Mouse (Mus musculus) MEL (cell line): Measurements from ENCODE around the gene Strap. TPM values are rescaled to one million over a fixed set of nuclear protein-coding genes. Genes with fewer than 3 reads are reported as not detected.

Experiments used
- DNase-seq: peaks from one replicate; pipeline ENCODE4 v3.0.0; 2011; ENCODE audit warnings: low read depth, low spot score
- H3K27ac ChIP-seq: 2 replicates; pipeline ENCODE4 v1.5.1; 2012; ENCODE audit warnings: low read depth, mild to moderate bottlenecking, control low read depth, low read length, moderate library complexity; ENCODE audit not compliant: control insufficient read depth
- H3K27me3 ChIP-seq, 2 experiments: fragments of 150-350 bp in 1 of 2; sonication (generic) in 1 of 2; 2 replicates each; pipeline ENCODE4 v1.6.1; 2012; ENCODE audit warnings: low read length in 2 of 2, mild to moderate bottlenecking in 2 of 2, improper control_type of control experiment in 1 of 2, moderate library complexity in 1 of 2; ENCODE audit not compliant: insufficient read depth in 2 of 2, control insufficient read depth in 1 of 2
- H3K36me3 ChIP-seq, 2 experiments: 2 replicates each; pipeline ENCODE4 v1.6.1; 2012 to 2014; ENCODE audit warnings: low read length in 2 of 2, improper control_type of control experiment in 1 of 2, inconsistent platforms in 1 of 2, mild to moderate bottlenecking in 1 of 2; ENCODE audit not compliant: insufficient read depth in 2 of 2, control insufficient read depth in 1 of 2
- H3K4me1 ChIP-seq, 2 experiments: fragments of 150-350 bp in 1 of 2; sonication (generic) in 1 of 2; 2 replicates each; pipeline ENCODE4 v1.6.1; 2012; ENCODE audit warnings: low read length in 2 of 2, improper control_type of control experiment in 1 of 2, mild to moderate bottlenecking in 1 of 2; ENCODE audit not compliant: insufficient read depth in 2 of 2, control insufficient read depth in 1 of 2
- H3K4me3 ChIP-seq, 2 experiments: fragments of 150-350 bp in 1 of 2; sonication (generic) in 1 of 2; 2 replicates each; pipeline ENCODE4 v1.5.1; 2012; ENCODE audit warnings: low read depth in 2 of 2, low read length in 2 of 2, mild to moderate bottlenecking in 2 of 2, moderate library complexity in 2 of 2, control low read depth in 1 of 2, improper control_type of control experiment in 1 of 2; ENCODE audit not compliant: control insufficient read depth in 1 of 2, insufficient read depth in 1 of 2
- H3K79me2 ChIP-seq: 2 replicates; pipeline ENCODE4 v1.6.1; 2012; ENCODE audit warnings: mild to moderate bottlenecking, low read length, moderate library complexity; ENCODE audit not compliant: control insufficient read depth, poor library complexity, insufficient read depth
- H3K9ac ChIP-seq: 2 replicates; pipeline ENCODE4 v1.6.1; 2012; ENCODE audit warnings: low read depth, mild to moderate bottlenecking, control low read depth, low read length, moderate library complexity; ENCODE audit not compliant: control insufficient read depth, poor library complexity, severe bottlenecking
- H3K9me3 ChIP-seq: fragments of 150-350 bp; sonication (generic); replicated peaks from 2 replicates; pipeline ENCODE4 v1.6.1; 2012; ENCODE audit warnings: mild to moderate bottlenecking, low read length, improper control_type of control experiment, moderate library complexity; ENCODE audit not compliant: insufficient read depth
- CTCF ChIP-seq, 3 experiments: IDR thresholded peaks in 2 of 3; conservative IDR thresholded peaks in 1 of 3; 2 replicates each; pipeline ENCODE4 v1.5.1; 2011 to 2012; ENCODE audit warnings: low read length in 3 of 3, low read depth in 2 of 3, mild to moderate bottlenecking in 2 of 3, improper control_type of control experiment in 1 of 3, inconsistent platforms in 1 of 3, mixed read lengths in 1 of 3, moderate library complexity in 1 of 3; ENCODE audit not compliant: control insufficient read depth in 1 of 3, insufficient read depth in 1 of 3, poor library complexity in 1 of 3, severe bottlenecking in 1 of 3
- E2F4 ChIP-seq: IDR thresholded peaks from 2 replicates; pipeline ENCODE4 v1.6.1; 2011; ENCODE audit warnings: low read depth, low read length, improper control_type of control experiment, borderline replicate concordance
- ELF1 ChIP-seq: IDR thresholded peaks from 2 replicates; pipeline ENCODE4 v1.6.1; 2014; ENCODE audit warnings: low read depth, mild to moderate bottlenecking, inconsistent platforms, low read length, improper control_type of control experiment, moderate library complexity
- GABPA ChIP-seq: IDR thresholded peaks from 2 replicates; pipeline ENCODE4 v1.6.1; 2012; ENCODE audit warnings: low read depth, mild to moderate bottlenecking, inconsistent platforms, low read length, improper control_type of control experiment, moderate library complexity
- JUND ChIP-seq: IDR thresholded peaks from 2 replicates; pipeline ENCODE4 v1.6.1; 2011; ENCODE audit warnings: low read depth, mild to moderate bottlenecking, improper control_type of control experiment, low read length
- KAT2A ChIP-seq: conservative IDR thresholded peaks from 2 replicates; pipeline ENCODE4 v1.6.1; 2012; ENCODE audit warnings: low read depth, low read length, improper control_type of control experiment, inconsistent platforms
- MAX ChIP-seq: IDR thresholded peaks from 2 replicates; pipeline ENCODE4 v1.6.1; 2011; ENCODE audit warnings: low read length, improper control_type of control experiment
- MAZ ChIP-seq: IDR thresholded peaks from 2 replicates; pipeline ENCODE4 v1.6.1; 2012; ENCODE audit warnings: low read depth, mild to moderate bottlenecking, inconsistent platforms, low read length, improper control_type of control experiment
- MYC ChIP-seq: IDR thresholded peaks from 2 replicates; pipeline ENCODE4 v1.6.1; 2011; ENCODE audit warnings: low read depth, mild to moderate bottlenecking, low read length, improper control_type of control experiment, moderate library complexity
- NRF1 ChIP-seq: IDR thresholded peaks from 2 replicates; pipeline ENCODE4 v1.6.1; 2014; ENCODE audit warnings: low read depth, mild to moderate bottlenecking, inconsistent platforms, low read length, improper control_type of control experiment, moderate library complexity; ENCODE audit not compliant: poor library complexity, insufficient read depth, severe bottlenecking
- POLR2AphosphoS2 ChIP-seq: IDR thresholded peaks from 2 replicates; pipeline ENCODE4 v1.6.1; 2011; ENCODE audit warnings: low read length, improper control_type of control experiment
- POLR2AphosphoS5 ChIP-seq: IDR thresholded peaks from 2 replicates; pipeline ENCODE4 v1.6.1; 2012; ENCODE audit warnings: low read depth, borderline replicate concordance, mild to moderate bottlenecking, inconsistent platforms, low read length, moderate library complexity, mixed read lengths
- RAD21 ChIP-seq: IDR thresholded peaks from 2 replicates; pipeline ENCODE4 v1.6.1; 2011; ENCODE audit warnings: mild to moderate bottlenecking, low read depth, low read length, improper control_type of control experiment
- SMC3 ChIP-seq: IDR thresholded peaks from 2 replicates; pipeline ENCODE4 v1.6.1; 2011; ENCODE audit warnings: low read depth, low read length, improper control_type of control experiment
- UBTF ChIP-seq: IDR thresholded peaks from 2 replicates; pipeline ENCODE4 v1.6.1; 2012; ENCODE audit warnings: low read depth, mild to moderate bottlenecking, inconsistent platforms, low read length, improper control_type of control experiment, moderate library complexity, borderline replicate concordance; ENCODE audit not compliant: insufficient read depth
- USF1 ChIP-seq: IDR thresholded peaks from 2 replicates; pipeline ENCODE4 v1.6.1; 2014; ENCODE audit warnings: low read depth, mild to moderate bottlenecking, inconsistent platforms, low read length, improper control_type of control experiment, moderate library complexity
- polyA plus RNA-seq, 2 experiments: library from polyadenylated mRNA; stranded (reverse) in 1 of 2; unstranded in 1 of 2; fragments of >175 nt in 1 of 2; fragments of >200 nt in 1 of 2; gene quantifications; 2 replicates each; pipeline versions ENCODE4 v1.2.1 to v1.2.4; 2012; ENCODE audit warnings: low replicate concordance in 2 of 2, low read depth in 1 of 2; ENCODE audit not compliant: insufficient read length in 2 of 2, insufficient read depth in 1 of 2, missing spikeins in 1 of 2
- total RNA-seq: library from RNA; depleted of rRNA; stranded (reverse); fragments of 300-350 nt; gene quantifications from 2 replicates; pipeline ENCODE4 v1.2.3, GENCODE M21; 2012

The Strap gene
- total and polyA plus RNA-seq, 3 experiments = 142 to 194 TPM; not detected in 1

- no peak for DNase-seq
- no peaks in the 10 kb centered on the region for H3K9me3 ChIP-seq
- H3K27me3 ChIP-seq = no peaks in the 10 kb centered on the region
- H3K4me1 ChIP-seq = no peaks in the 10 kb centered on the region
- H3K27ac ChIP-seq = no peak overlapping the region
- no peaks in the 10 kb centered on the region; the same call in 1 of the 2 replicates for H3K79me2 ChIP-seq
- peaks cover 4 to 12% of the 10 kb centered on the region in 2 experiments for H3K36me3 ChIP-seq
- TF ChIP-seq ELF1 (no peak), KAT2A (no peak), JUND (no peak), UBTF (no peak), RAD21 (no peak), POLR2AphosphoS5 (no peak), GABPA (no peak), MYC (no peak), SMC3 (no peak), CTCF (IDR thresholded peaks at IDR 0.05 in 2 of 3, conservative IDR thresholded peaks at IDR 0.05 in 1 of 3; ENCODE audit: control insufficient read depth in 1 of 3, insufficient read depth in 1 of 3, low read depth in 2 of 3, low read length in 3 of 3, poor library complexity in 1 of 3, severe bottlenecking in 1 of 3) (no peak), E2F4 (no peak), MAZ (no peak), USF1 (no peak), NRF1 (no peak)
- H3K4me3 ChIP-seq = no peak overlapping the region
- no peak overlapping the region for H3K9ac ChIP-seq
These were observed 16.8 kb downstream of the Strap start for GRCm38 (mm10) chr6:137751551-137752274.

GRCm38 (mm10) chr6:137752275-137752655 is 17.4 kb downstream of the Strap start:
- Histone ChIP-seq H3K27ac (no peak overlapping the region), H3K4me1 (no peaks in the 10 kb centered on the region), H3K9me3 (no peaks in the 10 kb centered on the region), H3K27me3 (no peaks in the 10 kb centered on the region), H3K36me3 (peaks cover 4 to 12% of the 10 kb centered on the region in 2 experiments), H3K9ac (no peak overlapping the region), H3K79me2 (no peaks in the 10 kb centered on the region; the same call in 1 of the 2 replicates), H3K4me3 (no peak overlapping the region)
- TF ChIP-seq POLR2AphosphoS2 (peak; percentile 25; the same call in 1 of the 2 replicates), MAX (no peak)
- peak; percentile 48 for DNase-seq
